Mouse (Mus musculus): ENCODE data around the gene Tmcc3.

The Tmcc3 gene

DNA sequence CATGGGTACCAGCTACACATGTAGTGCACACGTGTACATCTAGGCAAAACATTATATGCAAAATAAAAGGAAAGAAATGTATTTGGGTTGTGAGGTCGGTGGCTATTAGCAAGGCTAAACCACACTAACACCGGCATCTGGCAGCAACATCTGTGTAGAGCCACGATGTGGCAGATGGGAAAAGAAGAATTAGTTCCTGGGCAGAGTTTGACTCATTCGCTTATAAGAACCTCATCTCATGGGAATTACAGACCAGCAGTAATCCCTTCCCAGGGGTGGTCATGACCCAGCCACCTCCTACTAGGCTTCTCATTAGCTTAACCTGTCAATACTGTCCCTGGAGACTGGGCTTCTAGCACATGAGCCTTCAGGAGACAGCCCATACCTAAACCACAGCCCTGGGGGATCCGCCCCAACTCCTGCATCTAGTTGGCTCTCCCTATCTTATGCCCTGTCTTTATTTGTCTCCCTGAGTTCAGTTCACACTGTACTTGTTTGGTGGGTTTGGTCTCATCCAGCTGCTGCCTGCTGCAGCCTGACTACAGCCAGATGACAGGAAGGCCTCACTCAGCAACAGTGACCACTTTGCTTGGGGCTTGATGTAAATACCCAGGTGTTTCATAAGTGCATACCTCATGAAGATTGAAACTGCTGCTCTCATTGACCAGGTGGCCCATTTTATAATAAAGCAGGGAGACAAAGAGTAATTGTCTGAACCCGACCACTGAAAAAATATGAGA, 183.9 kb downstream of the Tmcc3 start:
- Histone ChIP-seq H3K36me3 (ENCODE audit: insufficient read depth, low read length) (no peaks in the 10 kb centered on the region), H3K4me1 (replicated peaks; ENCODE audit: low read depth, low read length) (peaks cover 7% of the 10 kb centered on the region; the same call in 1 of the 2 replicates), H3K4me3 (replicated peaks; ENCODE audit: low read length) (no peak overlapping the region), H3K27me3 (ENCODE audit: insufficient read depth, low read length) (peaks cover 7% of the 10 kb centered on the region; the same call in 1 of the 2 replicates), H3K9me3 (ENCODE audit: low read length) (no peaks in the 10 kb centered on the region)
- TF ChIP-seq CTCF (conservative IDR thresholded peaks at IDR 0.05; ENCODE audit: low read length), result no peak
- TF ChIP-seq NANOG (IDR thresholded peaks at IDR 0.05; ENCODE audit: borderline replicate concordance, low read length), result no peak
- TF ChIP-seq POU5F1 (IDR thresholded peaks at IDR 0.05; ENCODE audit: borderline replicate concordance, low read length), result no peak

DNA sequence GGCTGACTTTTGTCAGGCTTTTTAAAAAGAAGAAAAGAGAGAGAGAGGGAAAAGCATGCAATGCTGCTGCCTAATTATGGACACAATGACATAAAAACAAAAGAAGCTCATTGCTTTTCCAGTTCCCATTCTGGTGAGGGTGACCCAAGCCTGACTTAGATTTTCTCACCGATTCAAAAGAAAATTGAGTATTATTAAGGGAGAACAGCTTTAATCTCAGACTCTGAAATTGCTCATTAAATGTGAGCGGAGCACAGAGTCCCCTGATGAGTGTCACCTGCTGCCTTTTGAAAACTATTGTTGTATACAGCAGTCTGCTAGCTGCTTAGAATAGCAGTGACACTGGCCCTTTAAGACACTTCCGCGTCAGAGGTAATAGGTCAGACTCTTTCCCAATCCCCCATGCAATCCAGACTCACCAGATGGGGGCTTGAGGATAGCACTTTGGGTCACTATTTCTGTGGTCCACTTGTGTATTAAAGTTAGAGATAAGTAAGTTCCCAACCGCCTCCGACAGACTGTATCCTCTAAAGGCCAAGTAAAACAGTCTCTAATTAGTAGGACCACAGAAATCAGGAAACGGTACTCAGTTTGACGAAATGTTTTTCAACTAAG, 185.2 kb downstream of the Tmcc3 start:
- Histone ChIP-seq H3K4me3 (replicated peaks; ENCODE audit: low read length) (no peak overlapping the region), H3K9me3 (ENCODE audit: low read length) (no peaks in the 10 kb centered on the region), H3K36me3 (ENCODE audit: insufficient read depth, low read length) (no peaks in the 10 kb centered on the region), H3K27me3 (ENCODE audit: insufficient read depth, low read length) (peaks cover 7% of the 10 kb centered on the region; the same call in 1 of the 2 replicates), H3K4me1 (replicated peaks; ENCODE audit: low read depth, low read length) (peaks cover 7% of the 10 kb centered on the region; the same call in 1 of the 2 replicates)
- TF ChIP-seq CTCF (conservative IDR thresholded peaks at IDR 0.05; ENCODE audit: low read length) (no peak), POU5F1 (IDR thresholded peaks at IDR 0.05; ENCODE audit: borderline replicate concordance, low read length) (no peak), NANOG (IDR thresholded peaks at IDR 0.05; ENCODE audit: borderline replicate concordance, low read length) (no peak)

DNA sequence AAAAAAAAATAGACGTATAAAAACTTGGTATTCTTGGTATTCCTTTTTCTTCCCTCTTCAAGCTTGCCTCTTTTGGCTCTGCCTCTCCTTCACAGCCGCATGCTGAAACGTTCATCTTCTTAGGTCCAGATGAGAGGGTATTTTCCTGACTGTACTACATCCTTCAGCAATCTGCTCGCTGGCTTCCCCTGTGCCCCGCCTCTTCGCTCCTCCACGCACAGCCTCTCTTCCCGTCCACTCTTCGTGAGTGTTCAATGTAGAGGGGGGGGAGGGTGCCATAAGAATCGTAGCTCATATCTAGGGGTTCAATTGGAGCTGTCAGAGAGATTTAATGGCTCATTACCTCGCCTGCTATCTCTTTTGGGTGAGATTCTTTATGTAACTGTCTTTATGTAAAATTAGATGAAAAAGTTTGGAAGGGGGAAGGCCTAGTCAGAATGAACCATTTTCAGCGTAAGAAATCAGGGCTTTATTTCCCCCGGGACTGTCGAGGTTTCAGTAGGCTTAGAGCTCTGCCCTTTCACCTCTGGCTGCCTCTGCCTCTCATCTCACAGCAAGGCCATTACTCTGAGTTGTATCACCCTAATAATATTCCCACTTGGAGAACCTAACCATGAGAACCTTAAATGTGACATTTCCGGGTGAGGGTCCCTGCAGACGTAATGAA, 188.6 kb downstream of the Tmcc3 start:
- Histone ChIP-seq H3K27me3 (ENCODE audit: insufficient read depth, low read length) (peaks cover 2% of the 10 kb centered on the region; the same call in 1 of the 2 replicates), H3K4me1 (replicated peaks; ENCODE audit: low read depth, low read length) (no peaks in the 10 kb centered on the region)

DNA sequence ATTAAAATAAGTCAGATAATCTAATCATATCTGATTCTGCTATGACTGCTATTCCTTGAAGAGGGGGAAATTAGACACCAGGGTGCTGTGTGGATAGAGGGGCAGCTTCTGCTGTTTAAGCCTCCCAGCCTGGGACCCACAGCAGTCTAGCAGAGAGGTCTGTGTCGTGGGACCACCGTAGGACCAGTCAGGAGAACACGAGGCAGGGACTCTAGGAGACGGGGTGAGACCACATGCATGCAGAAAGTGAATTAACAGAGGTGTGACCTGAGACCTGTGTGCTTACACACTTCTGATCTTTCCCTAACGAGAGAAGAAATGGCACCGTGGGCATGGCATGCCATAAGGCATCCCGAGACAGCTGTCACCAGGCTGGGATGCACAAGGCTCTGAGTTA, 189.1 kb downstream of the Tmcc3 start:
- Histone ChIP-seq H3K4me3 (replicated peaks; ENCODE audit: low read length) (no peak overlapping the region), H3K27me3 (ENCODE audit: insufficient read depth, low read length) (peaks cover 4% of the 10 kb centered on the region; the same call in 1 of the 2 replicates), H3K9me3 (ENCODE audit: low read length) (no peaks in the 10 kb centered on the region), H3K36me3 (ENCODE audit: insufficient read depth, low read length) (no peaks in the 10 kb centered on the region), H3K4me1 (replicated peaks; ENCODE audit: low read depth, low read length) (no peaks in the 10 kb centered on the region)
- no peak for TF ChIP-seq NANOG (IDR thresholded peaks at IDR 0.05; ENCODE audit: borderline replicate concordance, low read length)
- TF ChIP-seq POU5F1 (IDR thresholded peaks at IDR 0.05; ENCODE audit: borderline replicate concordance, low read length), result no peak
- no peak for TF ChIP-seq CTCF (conservative IDR thresholded peaks at IDR 0.05; ENCODE audit: low read length)

More for the DNA sequence above, 188.6 kb downstream of the Tmcc3 start:
- no peak overlapping the region for H3K4me3 ChIP-seq (replicated peaks; ENCODE audit: low read length)
- H3K9me3 ChIP-seq (ENCODE audit: low read length), result no peaks in the 10 kb centered on the region
- TF ChIP-seq CTCF (conservative IDR thresholded peaks at IDR 0.05; ENCODE audit: low read length) (no peak), POU5F1 (IDR thresholded peaks at IDR 0.05; ENCODE audit: borderline replicate concordance, low read length) (no peak), NANOG (IDR thresholded peaks at IDR 0.05; ENCODE audit: borderline replicate concordance, low read length) (no peak)
- no peaks in the 10 kb centered on the region for H3K36me3 ChIP-seq (ENCODE audit: insufficient read depth, low read length)

DNA sequence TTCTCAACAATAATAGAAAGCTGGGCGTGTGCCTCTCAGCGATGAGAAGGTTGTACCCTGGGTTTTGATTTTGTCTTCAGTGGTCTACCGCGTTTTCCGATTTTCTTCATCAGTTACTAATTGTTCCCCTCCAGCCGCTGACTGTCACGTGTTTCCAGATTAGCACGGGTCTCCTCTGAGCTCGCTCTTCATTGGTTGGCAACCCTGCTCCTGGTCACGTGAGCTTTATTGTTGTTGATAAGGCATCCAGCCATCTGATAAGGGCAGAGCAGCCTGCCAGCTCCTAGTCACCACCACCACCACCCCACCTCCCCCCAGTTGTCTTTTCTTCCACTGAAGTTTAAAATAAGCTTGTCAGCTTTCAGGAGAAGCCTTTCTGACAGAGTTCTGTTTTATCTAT, 190.0 kb downstream of the Tmcc3 start:
- H3K36me3 ChIP-seq (ENCODE audit: insufficient read depth, low read length), result no peaks in the 10 kb centered on the region
- TF ChIP-seq POU5F1 (IDR thresholded peaks at IDR 0.05; ENCODE audit: borderline replicate concordance, low read length) (no peak), CTCF (conservative IDR thresholded peaks at IDR 0.05; ENCODE audit: low read length) (no peak), NANOG (IDR thresholded peaks at IDR 0.05; ENCODE audit: borderline replicate concordance, low read length) (no peak)

DNA sequence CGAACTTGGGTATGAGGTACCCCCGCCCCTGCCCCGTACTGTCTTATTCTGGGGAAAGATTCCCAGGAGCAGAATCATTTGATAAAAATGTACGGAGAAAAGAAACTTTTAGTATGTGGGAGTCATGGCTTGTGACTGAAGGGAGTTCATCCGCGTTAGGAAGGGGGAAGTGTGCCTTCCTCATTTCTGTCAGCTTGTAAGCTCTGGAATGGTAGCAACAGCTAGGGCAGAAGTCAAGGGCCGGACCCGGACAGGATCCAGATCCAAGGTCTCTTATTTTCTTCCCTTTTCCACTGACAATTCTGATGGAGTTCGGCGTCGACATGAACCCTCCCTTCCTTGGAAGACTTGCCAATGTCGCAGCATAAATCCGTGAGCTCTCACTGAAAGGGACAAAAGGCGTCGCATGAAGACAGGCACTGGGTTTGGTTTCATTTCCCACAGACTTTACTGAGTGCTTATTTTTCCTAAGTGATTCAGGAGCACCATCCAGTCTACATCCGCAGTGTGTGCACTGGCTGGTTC, 193.6 kb downstream of the Tmcc3 start:
- H3K27me3 ChIP-seq (ENCODE audit: insufficient read depth, low read length), result peaks cover 4% of the 10 kb centered on the region; the same call in 1 of the 2 replicates
- TF ChIP-seq NANOG (IDR thresholded peaks at IDR 0.05; ENCODE audit: borderline replicate concordance, low read length) (no peak), CTCF (conservative IDR thresholded peaks at IDR 0.05; ENCODE audit: low read length) (no peak), POU5F1 (IDR thresholded peaks at IDR 0.05; ENCODE audit: borderline replicate concordance, low read length) (no peak)
- no peak overlapping the region for H3K4me3 ChIP-seq (replicated peaks; ENCODE audit: low read length)
- no peaks in the 10 kb centered on the region for H3K36me3 ChIP-seq (ENCODE audit: insufficient read depth, low read length)
- no peaks in the 10 kb centered on the region for H3K9me3 ChIP-seq (ENCODE audit: low read length)
- H3K4me1 ChIP-seq (replicated peaks; ENCODE audit: low read depth, low read length), result no peaks in the 10 kb centered on the region

More for the DNA sequence above, 190.0 kb downstream of the Tmcc3 start:
- Histone ChIP-seq H3K9me3 (ENCODE audit: low read length) (no peaks in the 10 kb centered on the region), H3K27me3 (ENCODE audit: insufficient read depth, low read length) (peaks cover 4% of the 10 kb centered on the region; the same call in 1 of the 2 replicates), H3K4me1 (replicated peaks; ENCODE audit: low read depth, low read length) (no peaks in the 10 kb centered on the region), H3K4me3 (replicated peaks; ENCODE audit: low read length) (no peak overlapping the region)

DNA sequence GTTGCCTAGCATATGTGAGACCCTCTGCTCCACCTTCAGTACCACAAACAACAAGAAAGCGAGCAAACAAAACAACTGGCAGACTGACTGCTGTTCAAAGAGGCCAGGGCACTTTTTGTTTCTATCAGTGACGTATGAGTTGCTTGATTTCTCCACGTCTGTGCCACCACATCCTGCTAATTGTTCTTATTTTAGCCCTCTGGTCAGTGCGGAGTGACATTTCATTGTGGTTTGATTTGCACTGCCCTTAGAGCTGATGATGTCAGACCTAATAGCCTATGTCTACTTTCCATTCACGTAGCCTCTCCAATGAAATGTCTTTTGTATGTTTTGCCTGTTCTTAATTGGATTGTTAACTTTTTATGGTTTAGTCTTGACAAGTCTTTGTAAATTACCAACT, 197.1 kb downstream of the Tmcc3 start:
- H3K4me1 ChIP-seq (replicated peaks; ENCODE audit: low read depth, low read length), result peaks cover 3% of the 10 kb centered on the region
- H3K27me3 ChIP-seq (ENCODE audit: insufficient read depth, low read length), result peaks cover 9% of the 10 kb centered on the region
- TF ChIP-seq NANOG (IDR thresholded peaks at IDR 0.05; ENCODE audit: borderline replicate concordance, low read length), result no peak
- no peak for TF ChIP-seq POU5F1 (IDR thresholded peaks at IDR 0.05; ENCODE audit: borderline replicate concordance, low read length)
- no peak for TF ChIP-seq CTCF (conservative IDR thresholded peaks at IDR 0.05; ENCODE audit: low read length)

DNA sequence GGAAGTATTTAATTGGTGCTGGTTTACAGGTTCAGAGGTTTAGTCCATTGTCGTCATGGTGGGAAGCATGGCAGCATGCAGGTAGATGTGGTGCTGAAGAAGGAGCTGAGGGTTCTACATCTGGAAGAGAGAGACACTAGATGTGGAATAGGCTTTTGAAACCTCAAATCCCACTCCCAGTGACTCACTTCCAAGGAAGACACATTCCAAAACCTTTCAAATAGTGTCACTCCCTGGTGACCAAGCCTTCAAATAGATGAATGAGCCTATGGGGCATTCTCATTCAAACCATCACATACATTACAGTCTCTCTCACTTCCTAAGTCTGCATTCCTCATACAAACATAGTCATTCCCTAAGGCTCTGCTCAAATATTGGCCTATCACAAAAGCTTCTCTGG, 201.0 kb downstream of the Tmcc3 start:
- TF ChIP-seq NANOG (IDR thresholded peaks at IDR 0.05; ENCODE audit: borderline replicate concordance, low read length) (no peak), POU5F1 (IDR thresholded peaks at IDR 0.05; ENCODE audit: borderline replicate concordance, low read length) (no peak), CTCF (conservative IDR thresholded peaks at IDR 0.05; ENCODE audit: low read length) (no peak)
- H3K4me3 ChIP-seq (replicated peaks; ENCODE audit: low read length), result no peak overlapping the region
- H3K9me3 ChIP-seq (ENCODE audit: low read length), result no peaks in the 10 kb centered on the region
- H3K27me3 ChIP-seq (ENCODE audit: insufficient read depth, low read length), result peaks cover 40% of the 10 kb centered on the region
- no peaks in the 10 kb centered on the region for H3K36me3 ChIP-seq (ENCODE audit: insufficient read depth, low read length)
- peaks cover 14% of the 10 kb centered on the region for H3K4me1 ChIP-seq (replicated peaks; ENCODE audit: low read depth, low read length)

More for the DNA sequence above, 197.1 kb downstream of the Tmcc3 start:
- Histone ChIP-seq H3K4me3 (replicated peaks; ENCODE audit: low read length) (no peak overlapping the region), H3K9me3 (ENCODE audit: low read length) (no peaks in the 10 kb centered on the region), H3K36me3 (ENCODE audit: insufficient read depth, low read length) (no peaks in the 10 kb centered on the region)
